Mouse (Mus musculus) left cerebral cortex, postnatal 10 days (tissue): ENCODE data around the gene Naaladl2. TPM values are rescaled to one million over a fixed set of nuclear protein-coding genes. Genes with fewer than 3 reads are reported as not detected.
A peak's percentile ranks its signal among the peaks of the same experiment; 100 is the strongest.

Experiments used
- DNase-seq, 2 experiments: peaks; one replicate each; pipeline ENCODE4 v3.0.0; 2021 to 2022; ENCODE audit warnings: low spot score in 2 of 2, mixed read lengths in 1 of 2; ENCODE audit errors: extremely low spot score in 1 of 2
- intact Hi-C: fragments of 180-260 bp; cut with DNase I; formaldehyde crosslinking; loops from one replicate; pipeline ENCODE4 v1.15.1; 2025
- total RNA-seq, 2 experiments: library from RNA; stranded (reverse); gene quantifications; 2 replicates each; pipeline ENCODE4 v1.2.3; 2021

Naaladl2 gene
- total RNA-seq, 2 experiments from 2014 or later, result 1.7 to 2.3 TPM

- intact Hi-C loops, result no loop called here
- DNase-seq, result no peak
These were observed 151.5 kb downstream of the Naaladl2 start for GRCm38 (mm10) chr3:24992577-24992976.

DNA sequence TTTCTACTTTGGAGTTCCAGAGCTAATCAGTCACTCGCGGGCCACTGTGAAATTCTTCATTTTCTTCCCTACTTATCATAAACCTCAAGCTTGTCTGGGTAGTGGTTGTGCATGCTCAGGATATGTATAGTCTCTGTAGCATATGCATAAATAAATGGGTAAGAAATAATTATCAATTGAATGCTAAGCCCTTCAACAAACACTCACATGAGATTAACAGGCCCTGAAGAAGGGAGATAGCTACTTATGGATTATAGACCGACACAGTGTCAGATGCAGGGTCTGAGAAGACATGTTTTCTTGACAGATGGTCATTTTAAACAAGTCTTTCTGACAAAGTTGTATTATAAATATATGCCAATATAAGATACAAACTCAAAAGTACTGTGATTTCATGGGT, 152.0 kb downstream of the Naaladl2 start:
- DNase-seq, result no peak
- intact Hi-C loops, result no loop called here

DNA sequence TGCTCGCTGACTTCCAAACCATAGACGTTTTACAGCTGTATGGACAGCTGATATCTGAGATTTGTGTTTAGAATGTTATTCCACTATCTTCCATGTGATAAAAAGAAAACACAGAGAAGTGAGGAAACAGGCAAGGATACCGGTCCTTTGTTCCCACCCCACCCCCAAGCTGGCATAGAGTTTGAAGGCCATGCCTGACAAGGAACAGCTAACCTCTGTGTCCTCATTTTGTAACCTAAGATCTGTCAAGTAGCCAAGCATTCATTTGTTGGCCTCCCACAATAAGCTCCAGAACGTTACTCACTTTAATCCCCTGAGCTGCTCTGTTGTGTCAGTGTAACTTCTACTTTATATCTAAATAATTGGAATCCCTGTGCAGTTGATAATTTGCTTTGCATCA, 161.9 kb downstream of the Naaladl2 start:
- intact Hi-C loops, result no loop called here
- DNase-seq, result no peak

- DNase-seq, result no peak
- intact Hi-C loops, result no loop called here
These were observed 201.9 kb downstream of the Naaladl2 start for GRCm38 (mm10) chr3:24942170-24942569.

GRCm38 (mm10) chr3:24938507-24939182, 205.4 kb downstream of the Naaladl2 start:
- DNase-seq, result no peak
- intact Hi-C loops, result no loop called here

DNA sequence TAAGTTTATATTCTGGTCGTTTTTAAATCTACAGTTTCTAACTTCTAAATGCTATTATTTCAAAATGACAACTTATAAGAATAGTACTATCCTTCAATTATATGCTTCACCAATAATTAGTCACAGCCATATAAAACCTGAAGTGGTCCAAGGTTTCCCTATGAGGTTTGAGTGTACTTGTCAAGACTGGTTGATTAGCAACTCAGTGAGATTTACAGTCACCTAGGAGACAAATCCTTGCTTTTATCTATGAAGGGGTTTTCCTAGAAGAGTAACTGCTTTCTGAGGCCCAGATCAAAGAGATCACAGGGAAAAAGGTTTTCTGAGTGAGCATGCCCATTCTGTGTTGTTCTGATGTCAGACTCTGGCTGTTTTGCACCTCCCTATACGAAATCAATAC, 222.2 kb downstream of the Naaladl2 start:
- DNase-seq, result no peak
- intact Hi-C loops, result no loop called here

- intact Hi-C loops, result no loop called here
- DNase-seq, result no peak
These were observed 222.7 kb downstream of the Naaladl2 start for GRCm38 (mm10) chr3:24921401-24921800.

GRCm38 (mm10) chr3:24905425-24905960, 238.6 kb downstream of the Naaladl2 start:
- intact Hi-C loops, result no loop called here
- no peak for DNase-seq

GRCm38 (mm10) chr3:24888801-24889200, 255.3 kb downstream of the Naaladl2 start:
- intact Hi-C loops, result no loop called here
- DNase-seq, result peak in 1 of 2 experiments; percentile 10

- intact Hi-C loops, result no loop called here
- DNase-seq, result no peak
These were observed 271.8 kb downstream of the Naaladl2 start for GRCm38 (mm10) chr3:24872254-24872653.

- no peak for DNase-seq
- intact Hi-C loops, result no loop called here
These were observed 291.1 kb downstream of the Naaladl2 start for GRCm38 (mm10) chr3:24852936-24853335.

DNA sequence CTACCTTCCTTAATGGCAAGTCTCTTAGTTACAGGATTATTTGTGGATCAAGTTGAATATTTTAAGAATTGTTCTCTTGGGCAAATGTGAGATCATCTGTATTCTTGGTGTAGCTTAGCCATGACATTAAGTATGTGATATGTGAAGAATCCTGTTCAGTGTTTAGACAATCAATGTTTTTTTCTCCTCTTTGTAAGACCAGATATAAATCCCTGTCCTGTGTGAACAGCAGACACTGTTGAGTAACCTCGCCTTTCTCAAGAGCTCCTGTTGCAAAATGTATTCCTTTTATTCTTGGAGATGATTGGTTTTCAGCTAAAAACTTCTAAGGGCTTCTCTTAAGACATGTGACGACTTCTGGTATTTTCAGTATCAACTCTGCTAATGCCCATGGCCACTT, 347.3 kb downstream of the Naaladl2 start:
- DNase-seq, result no peak

GRCm38 (mm10) chr3:24787451-24788148, 356.5 kb downstream of the Naaladl2 start:
- intact Hi-C loops, result no loop called here
- no peak for DNase-seq

More for the DNA sequence above, 347.3 kb downstream of the Naaladl2 start:
- intact Hi-C loops, result no loop called here

- DNase-seq, result no peak
These were observed 360.0 kb downstream of the Naaladl2 start for GRCm38 (mm10) chr3:24784108-24784507.

GRCm38 (mm10) chr3:24783462-24783829, 360.6 kb downstream of the Naaladl2 start:
- intact Hi-C loops, result no loop called here

More at GRCm38 (mm10) chr3:24784108-24784507, 360.0 kb downstream of the Naaladl2 start:
- intact Hi-C loops, result no loop called here

DNA sequence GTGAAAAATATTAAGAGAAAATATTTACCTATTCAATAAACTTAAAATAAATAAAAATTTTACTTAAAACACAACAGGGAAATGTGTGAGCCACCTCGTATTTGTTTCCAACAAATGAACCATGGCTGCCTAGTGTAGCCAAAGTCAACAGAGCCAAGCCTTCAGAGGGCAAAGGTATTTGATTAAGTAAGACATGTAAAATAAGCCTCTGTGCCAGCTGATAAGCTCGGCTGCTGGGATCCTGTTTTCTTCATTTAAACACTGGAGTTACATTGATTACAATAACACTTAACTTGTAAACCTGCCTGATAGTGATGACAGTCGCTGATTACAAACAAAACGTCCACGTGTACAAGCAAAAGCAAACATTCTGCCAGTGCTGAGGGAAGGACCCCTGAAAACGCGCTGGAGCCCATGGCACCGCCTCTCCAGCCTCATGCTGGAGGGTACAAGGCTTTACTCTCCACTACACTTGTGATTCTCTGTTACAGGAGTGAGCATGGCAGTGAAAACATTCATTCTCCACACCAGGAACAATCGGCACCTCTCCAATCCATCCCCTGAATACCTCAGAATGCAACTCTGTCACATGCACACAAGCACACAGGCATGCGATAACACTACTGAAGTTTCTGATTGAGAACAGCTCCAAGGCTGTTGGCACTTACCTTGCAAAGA, 361.1 kb downstream of the Naaladl2 start:
- no peak for DNase-seq
- intact Hi-C loops, result no loop called here

More at GRCm38 (mm10) chr3:24783462-24783829, 360.6 kb downstream of the Naaladl2 start:
- DNase-seq, result no peak

DNA sequence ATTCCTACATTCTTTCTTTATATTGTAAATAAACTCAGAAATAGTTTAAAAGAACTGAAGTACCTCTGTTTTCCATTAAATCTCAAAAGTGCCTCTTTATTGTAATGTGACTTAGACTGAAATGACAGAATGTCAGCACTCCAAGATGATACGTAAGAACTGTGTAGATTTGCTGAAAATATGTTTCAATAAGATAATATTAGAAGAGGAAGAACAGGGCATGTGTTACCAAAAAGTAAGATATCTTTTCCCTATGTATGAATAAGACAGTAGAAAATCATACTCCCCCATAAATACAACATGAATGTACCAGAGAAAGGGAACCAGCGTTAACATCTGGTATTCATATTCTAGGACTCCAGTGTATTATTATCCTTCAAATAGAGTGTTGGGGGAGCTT, 362.4 kb downstream of the Naaladl2 start:
- intact Hi-C loops, result no loop called here
- no peak for DNase-seq

- DNase-seq, result no peak
- intact Hi-C loops, result no loop called here
These were observed 365.6 kb downstream of the Naaladl2 start for GRCm38 (mm10) chr3:24778416-24778815.

DNA sequence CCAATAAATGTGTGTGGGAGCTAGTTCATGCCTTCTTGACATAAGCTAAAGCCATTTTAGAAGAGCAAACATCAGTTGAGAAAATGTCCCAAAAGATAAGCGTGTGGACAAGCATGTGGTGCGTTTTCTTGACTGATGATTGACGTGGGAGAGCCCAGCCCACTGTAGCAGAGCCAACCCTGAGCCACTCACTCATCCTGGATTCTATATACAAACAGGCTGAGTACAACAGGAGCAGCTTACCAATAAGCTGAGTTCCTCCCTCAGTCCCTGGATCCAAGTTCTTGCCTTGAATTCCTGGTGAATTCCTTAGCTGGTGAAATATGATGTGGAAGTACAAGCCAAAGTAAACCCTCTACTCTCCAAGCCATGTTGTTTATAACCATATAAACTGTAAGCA, 395.0 kb downstream of the Naaladl2 start:
- DNase-seq, result no peak
- intact Hi-C loops, result no loop called here
